Mouse (Mus musculus) Patski (cell line): ENCODE results near the gene Fgd4. TPM values are rescaled to one million over a fixed set of nuclear protein-coding genes. Genes with fewer than 3 reads are reported as not detected.
A peak's percentile ranks its signal among the peaks of the same experiment; 100 is the strongest.
"Not testable (repeated sequence)": the region's sequence is repeated elsewhere in the genome, so short reads cannot be mapped to it uniquely, and the experiment has no call there.

Experiments
- ATAC-seq: fragments of 100-300 bp; one replicate; pipeline ENCODE4 v1.8.0; 2021
- CTCF ChIA-PET: fragments of 350-600 bp; sonication (Branson Sonifier 250); formaldehyde crosslinking; loops from one replicate; lab custom pipeline; 2022; ENCODE audit warnings: inconsistent platforms; lab: Charles Lee
- POLR2A ChIA-PET: fragments of 350-600 bp; sonication (Branson Sonifier 250); formaldehyde crosslinking; loops from one replicate; lab custom pipeline; 2022; ENCODE audit warnings: antibody characterized with exemption, inconsistent platforms; lab: Charles Lee
- DNase-seq: peaks from one replicate; pipeline ENCODE4 v3.0.0-alpha.2; 2011; ENCODE audit warnings: low read depth, low spot score
- H3K27me3 ChIP-seq: fragments of 371-371 bp; one replicate; pipeline ENCODE4 v1.5.1; 2021
- CTCF ChIP-seq: fragments of 100-300 bp; IDR thresholded peaks from one replicate; pipeline ENCODE4 v1.5.1; 2021
- in situ Hi-C: fragments of 300-500 bp; cut with MboI; formaldehyde crosslinking; loops from 3 replicates; pipeline ENCODE4 v1.11.1; 2018; ENCODE audit warnings: low pct_unique_long_range_greater_than_20kb, mixed read lengths
- polyA plus RNA-seq: library from polyadenylated mRNA; unstranded; gene quantifications from one replicate; pipeline ENCODE4 v1.2.3, GENCODE M21; 2021

Fgd4 gene
- polyA plus RNA-seq, 1 experiment from 2014 or later = 10.3 TPM

DNA sequence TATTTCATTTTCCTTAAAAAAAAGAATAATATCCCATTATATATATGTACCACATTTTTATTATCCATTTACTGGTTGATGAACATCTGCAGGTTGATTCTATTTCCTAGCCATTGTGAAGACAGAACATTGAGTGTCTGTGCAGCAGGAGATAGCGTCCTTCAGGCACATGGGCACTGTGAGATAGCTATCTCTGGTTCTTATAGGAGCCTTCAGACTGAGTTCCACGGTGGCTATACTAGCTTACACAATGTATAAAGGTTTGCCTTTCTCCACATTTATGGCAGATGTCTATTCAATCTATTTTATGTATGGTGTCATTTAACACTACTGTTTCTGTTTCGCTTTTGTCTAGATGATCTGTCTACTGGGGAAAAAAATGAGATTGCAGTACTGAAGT lies 98.9 kb downstream of the Fgd4 start:
- in situ Hi-C loops = no loop called here
- DNase-seq = no peak
- ATAC-seq = no peak
- H3K27me3 ChIP-seq = no peaks in the 10 kb centered on the region
- TF ChIP-seq CTCF = no peak
- POLR2A ChIA-PET = no interaction called here
- CTCF ChIA-PET = interaction anchor here (1.3 kb wide), 1 partner anchor 9 kb away, joined by 4 read pairs; no protein-coding TSS in a partner anchor

GRCm38 (mm10) chr16:16500926-16501325 lies 99.4 kb downstream of the Fgd4 start:
- no peak for TF ChIP-seq CTCF
- DNase-seq (no peak), ATAC-seq (no peak)
- H3K27me3 ChIP-seq = no peaks in the 10 kb centered on the region
- in situ Hi-C loops = no loop called here
- ChIA-PET CTCF (no interaction called here), POLR2A (no interaction called here)

GRCm38 (mm10) chr16:16498798-16499197 lies 101.6 kb downstream of the Fgd4 start:
- TF ChIP-seq CTCF = no peak
- no peak for ATAC-seq
- no peak for DNase-seq
- ChIA-PET POLR2A (no interaction called here), CTCF (no interaction called here)
- no peaks in the 10 kb centered on the region for H3K27me3 ChIP-seq
- in situ Hi-C loops = no loop called here

- no peak for DNase-seq
- in situ Hi-C loops = no loop called here
- no peak for ATAC-seq
- POLR2A ChIA-PET = no interaction called here
- no peaks in the 10 kb centered on the region for H3K27me3 ChIP-seq
- TF ChIP-seq CTCF = no peak
- CTCF ChIA-PET = no interaction called here
Observed at GRCm38 (mm10) chr16:16485523-16486043, 114.8 kb downstream of the Fgd4 start.

DNA sequence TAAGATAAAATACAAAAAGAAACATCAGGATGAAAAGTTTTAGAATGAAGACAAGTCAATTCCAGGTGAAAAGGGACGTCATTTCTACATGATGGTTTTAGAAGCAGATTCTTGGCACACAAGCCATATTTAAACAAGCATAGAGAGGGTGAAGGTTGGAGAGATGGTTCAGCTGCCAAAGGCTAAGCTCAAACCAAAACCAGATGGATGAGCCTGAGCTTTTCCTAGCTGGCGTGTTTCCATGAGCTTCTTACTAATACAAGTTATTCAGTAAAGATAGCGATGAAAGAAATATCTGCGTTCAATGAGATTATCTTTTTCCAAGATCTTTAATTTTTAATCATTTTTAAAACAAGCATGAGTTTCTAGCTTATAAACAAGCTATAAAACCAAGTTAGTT lies 115.7 kb downstream of the Fgd4 start:
- ATAC-seq = no peak
- in situ Hi-C loops = no loop called here
- POLR2A ChIA-PET = no interaction called here
- DNase-seq = no peak
- CTCF ChIA-PET = no interaction called here
- no peak for TF ChIP-seq CTCF
- H3K27me3 ChIP-seq = no peaks in the 10 kb centered on the region

GRCm38 (mm10) chr16:16473451-16473850 lies 126.9 kb downstream of the Fgd4 start:
- CTCF ChIA-PET, DNase-seq, POLR2A ChIA-PET, in situ Hi-C loops, ATAC-seq, H3K27me3 ChIP-seq: not testable (repeated sequence)

GRCm38 (mm10) chr16:16450021-16450420 lies 150.3 kb downstream of the Fgd4 start:
- no peak for ATAC-seq
- POLR2A ChIA-PET = no interaction called here

DNA sequence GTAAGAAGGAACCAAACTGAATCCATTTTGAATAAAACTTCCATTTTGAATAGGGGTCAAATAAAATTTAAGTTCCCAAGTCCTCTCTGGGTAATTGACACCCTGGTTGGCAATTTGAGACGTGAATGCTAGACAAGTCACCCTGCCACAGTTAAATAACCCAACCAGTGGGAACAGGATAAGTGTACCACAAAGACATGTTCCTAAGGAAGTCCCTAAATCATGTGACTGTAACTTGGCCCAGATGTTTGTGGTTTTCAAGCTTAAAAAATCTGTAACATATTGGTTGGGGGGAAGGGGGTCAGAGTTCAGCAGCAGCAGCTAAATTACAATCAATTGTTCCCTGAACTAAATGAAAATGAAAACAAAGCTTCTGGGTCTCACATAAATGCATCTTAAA lies 161.9 kb downstream of the Fgd4 start:
- TF ChIP-seq CTCF = no peak
- CTCF ChIA-PET = interaction anchor here (1.3 kb wide), 1 partner anchor 25 kb away, joined by 3 read pairs; no protein-coding TSS in a partner anchor
- DNase-seq = no peak
- no peak for ATAC-seq
- in situ Hi-C loops = no loop called here
- no peaks in the 10 kb centered on the region for H3K27me3 ChIP-seq
- POLR2A ChIA-PET = no interaction called here

More at GRCm38 (mm10) chr16:16450021-16450420, 150.3 kb downstream of the Fgd4 start:
- no peaks in the 10 kb centered on the region for H3K27me3 ChIP-seq
- CTCF ChIA-PET = no interaction called here
- TF ChIP-seq CTCF = no peak
- DNase-seq = peak; percentile 6
- in situ Hi-C loops = no loop called here

DNA sequence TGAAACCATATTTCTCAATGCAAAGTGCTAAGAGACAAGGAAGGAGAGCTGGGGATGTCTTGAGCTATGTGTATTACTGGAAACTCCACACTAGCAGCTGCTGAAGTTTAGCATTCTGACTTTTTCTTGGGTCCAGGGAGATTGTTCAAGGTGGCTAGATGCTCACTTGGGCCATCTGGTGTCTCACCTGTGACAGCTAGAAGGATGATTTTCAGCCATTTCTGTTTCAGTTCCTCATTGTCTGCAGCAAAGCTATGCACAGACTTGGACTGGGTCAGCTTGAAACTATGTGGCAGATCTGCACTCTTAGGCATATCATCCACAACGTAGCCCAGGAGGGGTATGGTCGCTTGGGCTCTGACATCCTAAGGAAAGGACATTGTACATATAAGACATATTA lies 177.9 kb downstream of the Fgd4 start:
- ChIA-PET CTCF (no interaction called here), POLR2A (no interaction called here)
- in situ Hi-C loops = no loop called here
- H3K27me3 ChIP-seq = no peaks in the 10 kb centered on the region
- TF ChIP-seq CTCF = no peak
- DNase-seq (no peak), ATAC-seq (no peak)

GRCm38 (mm10) chr16:16367217-16367616 lies 233.1 kb downstream of the Fgd4 start:
- POLR2A ChIA-PET, H3K27me3 ChIP-seq, in situ Hi-C loops, DNase-seq, ATAC-seq, CTCF ChIA-PET: not testable (repeated sequence)

Other genes with a start within 250 kb of the Fgd4 start
- gene Dnm1l, start 241.6 kb downstream of the Fgd4 start, polyA plus RNA-seq = 96.6 TPM
- gene Olfr19, start 75.9 kb upstream of the Fgd4 start, polyA plus RNA-seq = not detected
- 0.08 TPM for gene Spag6l, start 228.9 kb upstream of the Fgd4 start, polyA plus RNA-seq